Mouse (Mus musculus) stomach, embryonic 16.5 days (tissue): ENCODE results near the gene Rpl7l1. TPM values are rescaled to one million over a fixed set of nuclear protein-coding genes. Genes with fewer than 3 reads are reported as not detected.

Source experiments
- ATAC-seq: fragments of 200-750 bp; cut with Nextera tagmentation; 2 replicates; pipeline ENCODE4 v1.8.0; 2017; ENCODE audit warnings: moderate number of reproducible peaks, moderate TSS enrichment; ENCODE audit not compliant: insufficient read depth, low FRiP score
- H3K27ac ChIP-seq: fragments of 300-500 bp; sonication (generic); 2 replicates; pipeline ENCODE4 v1.5.1; 2014; ENCODE audit warnings: low read length
- H3K27me3 ChIP-seq: fragments of 300-500 bp; sonication (generic); 2 replicates; pipeline ENCODE4 v1.6.1; 2014; ENCODE audit warnings: low read length, control low read depth, mixed read lengths; ENCODE audit not compliant: control insufficient read depth, insufficient read depth
- H3K36me3 ChIP-seq: fragments of 300-500 bp; sonication (generic); 2 replicates; pipeline ENCODE4 v1.6.1; 2014; ENCODE audit warnings: low read length; ENCODE audit not compliant: control insufficient read depth, insufficient read depth
- H3K4me1 ChIP-seq: fragments of 300-500 bp; sonication (generic); 2 replicates; pipeline ENCODE4 v1.6.1; 2014; ENCODE audit warnings: low read length, control low read depth, mixed read lengths; ENCODE audit not compliant: control insufficient read depth, insufficient read depth
- H3K4me2 ChIP-seq: fragments of 300-500 bp; sonication (generic); 2 replicates; pipeline ENCODE4 v1.6.1; 2014; ENCODE audit warnings: low read depth, low read length, mixed read lengths
- H3K4me3 ChIP-seq: fragments of 300-500 bp; sonication (generic); replicated peaks from 2 replicates; pipeline ENCODE4 v1.5.1; 2014; ENCODE audit warnings: mild to moderate bottlenecking, low read length
- H3K9ac ChIP-seq: fragments of 300-500 bp; sonication (generic); 2 replicates; pipeline ENCODE4 v1.6.1; 2014; ENCODE audit warnings: low read length
- H3K9me3 ChIP-seq: fragments of 300-500 bp; sonication (generic); replicated peaks from 2 replicates; pipeline ENCODE4 v1.6.1; 2016; ENCODE audit warnings: low read length, control low read depth; ENCODE audit not compliant: control insufficient read depth
- WGBS: fragments of 180-500 bp; shearing (Covaris S2); extraction: QIAGEN DNeasy Blood & Tissue Kit; methylation state at CpG from one replicate; pipeline ENCODE4 v1.1.7; 2014; 5-methylcytosine and 5-hydroxymethylcytosine counted together
- polyA plus RNA-seq: library from polyadenylated mRNA; unstranded; fragments of >200 nt; fragmentation: Nextera tagmentation; extraction: Ambion mirVana; gene quantifications from 2 replicates; pipeline ENCODE4 v1.2.1, GENCODE M21; 2015

Gene Rpl7l1
- polyA plus RNA-seq, 1 experiment from 2014 or later, result 155 TPM

GRCm38 (mm10) chr17:46724477-46725084, 57.9 kb downstream of the Rpl7l1 start:
- Histone ChIP-seq H3K27ac (no peak overlapping the region), H3K4me3 (no peak overlapping the region), H3K36me3 (peaks cover 4% of the 10 kb centered on the region; the same call in 1 of the 2 replicates), H3K9me3 (no peaks in the 10 kb centered on the region), H3K4me2 (no peak overlapping the region), H3K4me1 (no peaks in the 10 kb centered on the region), H3K9ac (no peak overlapping the region), H3K27me3 (no peaks in the 10 kb centered on the region)
- ATAC-seq, result no peak
- WGBS, result 76% methylated on average over 20 of the region's 20 CpGs

Other genes with a start within 250 kb of the Rpl7l1 start
- 3.2 and 4.0 TPM in 2 replicates for gene Cul9, start 236.3 kb downstream of the Rpl7l1 start, polyA plus RNA-seq
- gene Srf, start 226.5 kb downstream of the Rpl7l1 start, polyA plus RNA-seq, result 7.0 and 8.9 TPM in 2 replicates
- gene Ptk7, start 153.2 kb downstream of the Rpl7l1 start, polyA plus RNA-seq, result 93.9 and 94.9 TPM in 2 replicates
- 41.4 and 46.7 TPM in 2 replicates for gene Klc4, start 136.7 kb downstream of the Rpl7l1 start, polyA plus RNA-seq
- 94.1 and 99.9 TPM in 2 replicates for gene Mrpl2, start 136.4 kb downstream of the Rpl7l1 start, polyA plus RNA-seq
- gene Cul7, start 132.3 kb downstream of the Rpl7l1 start, polyA plus RNA-seq, result 51.2 and 54.8 TPM in 2 replicates
- 49.7 and 52.4 TPM in 2 replicates for gene Rrp36, start 108.3 kb downstream of the Rpl7l1 start, polyA plus RNA-seq
- 148 and 160 TPM in 2 replicates for gene Mea1, start 103.9 kb downstream of the Rpl7l1 start, polyA plus RNA-seq
- gene Klhdc3, start 101.8 kb downstream of the Rpl7l1 start, polyA plus RNA-seq, result 110 and 113 TPM in 2 replicates
- 71.7 and 82.4 TPM in 2 replicates for gene Ppp2r5d, start 77.6 kb downstream of the Rpl7l1 start, polyA plus RNA-seq
- gene Pex6, start 71.2 kb downstream of the Rpl7l1 start, polyA plus RNA-seq, result 14.7 and 15.0 TPM in 2 replicates
- 17.1 and 21.8 TPM in 2 replicates for gene Gnmt, start 53.5 kb downstream of the Rpl7l1 start, polyA plus RNA-seq
- gene Cnpy3, start 30.5 kb downstream of the Rpl7l1 start, polyA plus RNA-seq, result 70.7 and 74.0 TPM in 2 replicates
- 0.17 TPM in 1 of 2 replicates, not detected in the other for gene Ptcra, start 19.0 kb downstream of the Rpl7l1 start, polyA plus RNA-seq
- gene 2310039H08Rik, start 10.0 kb downstream of the Rpl7l1 start, polyA plus RNA-seq, result 76.2 and 83.8 TPM in 2 replicates
- gene Bicral, start 75.8 kb upstream of the Rpl7l1 start, polyA plus RNA-seq, result 3.4 and 4.0 TPM in 2 replicates
- gene Tbcc, start 108.0 kb upstream of the Rpl7l1 start, polyA plus RNA-seq, result 25.8 and 34.8 TPM in 2 replicates
- not detected in 2 replicates for gene Prph2, start 127.8 kb upstream of the Rpl7l1 start, polyA plus RNA-seq
- gene Ubr2, start 227.9 kb upstream of the Rpl7l1 start, polyA plus RNA-seq, result 12.4 and 14.4 TPM in 2 replicates